Mouse (Mus musculus) heart, adult 18-20 months (tissue): Measurements from ENCODE around the gene Nom1. TPM values are rescaled to one million over a fixed set of nuclear protein-coding genes. Genes with fewer than 3 reads are reported as not detected.

Experiments used
- DNase-seq, 2 experiments: peaks; one replicate each; pipeline ENCODE4 v3.0.0; 2021 to 2022; ENCODE audit warnings: mixed read lengths in 1 of 2
- total RNA-seq, 2 experiments: library from RNA; stranded (reverse); gene quantifications; 2 replicates each; pipeline ENCODE4 v1.2.3; 2021

Gene Nom1
- total RNA-seq, 2 experiments from 2014 or later, result 11.8 to 17.8 TPM

DNA sequence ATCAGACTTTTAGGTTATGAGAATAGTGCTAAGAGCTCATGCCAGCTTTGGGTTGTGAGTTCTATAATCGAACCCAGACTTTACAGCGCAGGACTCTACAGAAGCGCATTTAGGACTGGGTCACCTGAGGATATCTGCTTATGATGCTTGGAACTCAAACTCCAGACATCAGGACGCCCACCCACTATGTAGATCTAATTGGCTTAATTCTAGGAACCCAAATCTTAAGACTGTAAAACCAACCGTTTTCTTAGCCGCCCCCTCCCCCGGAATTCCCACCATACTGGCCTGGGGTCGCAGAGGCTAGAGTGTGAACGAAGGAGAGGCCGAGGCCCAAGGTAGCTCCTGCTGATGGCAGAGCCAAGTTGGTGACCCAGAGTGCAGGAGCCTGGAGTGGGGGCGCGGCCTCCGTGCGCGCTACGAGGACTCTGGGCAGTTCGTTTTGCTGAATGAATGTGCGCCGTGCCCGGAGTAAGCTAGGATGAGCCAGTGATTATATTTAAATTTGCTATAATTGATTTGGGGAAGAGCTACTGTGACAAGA lies 36.5 kb downstream of the Nom1 start:
- DNase-seq, result no peak

- no peak for DNase-seq
Measured at GRCm38 (mm10) chr5:29471396-29471795, 36.9 kb downstream of the Nom1 start.

DNA sequence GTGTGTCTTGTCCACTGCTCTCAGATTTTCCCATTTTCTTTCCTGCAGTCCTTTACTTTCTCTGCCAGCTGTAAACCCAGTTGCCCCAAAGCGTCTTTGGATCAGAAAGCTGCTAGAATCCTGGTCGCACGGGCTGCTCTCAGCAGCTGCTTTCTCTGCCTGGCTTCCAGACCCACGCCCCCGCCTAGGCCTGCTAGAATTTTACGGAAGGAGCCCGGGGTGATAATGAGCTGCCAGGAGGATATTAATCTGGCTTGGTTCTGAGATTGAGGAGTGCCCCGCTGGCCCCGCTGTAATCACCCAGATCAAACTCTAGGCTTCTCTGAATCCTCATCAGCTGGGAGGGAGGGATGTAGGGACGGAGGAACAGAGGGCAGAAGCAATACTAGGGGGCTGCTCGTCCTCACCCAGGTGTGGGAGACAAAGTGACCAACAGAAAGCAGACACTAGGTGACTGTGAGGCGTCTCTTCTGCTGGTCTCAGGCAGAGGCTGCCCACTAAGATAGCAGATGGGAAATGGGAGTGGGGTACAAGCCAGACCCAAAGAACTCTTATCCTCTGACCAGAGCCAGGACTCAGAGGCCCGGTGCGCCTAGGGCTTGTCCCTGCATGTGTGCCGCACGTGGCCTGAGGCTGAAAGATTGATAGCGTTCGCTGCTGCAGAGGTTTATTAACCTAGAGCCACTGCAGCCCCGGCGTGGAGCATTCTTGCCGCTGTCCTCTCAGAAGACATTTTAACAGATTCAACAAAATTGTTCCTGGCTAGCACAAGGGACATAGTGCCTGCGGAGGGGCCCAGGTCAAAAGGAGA lies 37.6 kb downstream of the Nom1 start:
- DNase-seq, result no peak

DNA sequence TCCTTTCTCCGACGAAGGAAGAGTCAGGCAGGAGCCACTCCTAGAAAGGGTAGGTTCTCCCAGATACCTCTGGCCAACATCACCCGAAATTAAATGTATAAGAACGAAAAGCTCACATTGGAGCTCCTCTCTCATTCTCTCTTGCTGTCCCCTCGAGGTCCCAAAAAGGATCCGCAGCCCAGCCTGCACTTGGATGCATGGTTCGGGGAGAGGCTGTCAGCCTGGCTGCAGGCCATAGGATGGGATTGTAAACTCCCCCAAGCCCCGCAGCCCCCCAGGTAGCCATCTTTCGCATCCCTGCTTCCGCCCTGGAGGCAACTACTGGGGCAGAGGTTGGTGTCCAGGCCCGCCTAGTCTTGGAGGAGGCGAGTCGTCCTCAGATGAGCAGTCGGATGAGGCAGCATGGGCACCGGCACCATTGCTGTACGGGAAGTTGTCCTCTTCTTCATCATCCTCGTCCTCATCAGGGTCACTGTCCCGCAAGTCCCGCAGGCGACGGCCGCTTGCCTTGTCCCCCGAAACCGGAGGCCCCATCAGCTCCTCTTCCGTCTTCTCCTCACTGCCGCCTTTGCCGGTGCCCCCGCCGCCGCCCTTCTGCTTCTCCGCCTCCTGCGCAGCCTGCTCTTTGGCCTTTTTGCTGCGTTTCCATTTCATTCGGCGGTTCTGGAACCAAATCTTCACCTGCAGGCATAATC lies 39.2 kb downstream of the Nom1 start:
- no peak for DNase-seq

DNA sequence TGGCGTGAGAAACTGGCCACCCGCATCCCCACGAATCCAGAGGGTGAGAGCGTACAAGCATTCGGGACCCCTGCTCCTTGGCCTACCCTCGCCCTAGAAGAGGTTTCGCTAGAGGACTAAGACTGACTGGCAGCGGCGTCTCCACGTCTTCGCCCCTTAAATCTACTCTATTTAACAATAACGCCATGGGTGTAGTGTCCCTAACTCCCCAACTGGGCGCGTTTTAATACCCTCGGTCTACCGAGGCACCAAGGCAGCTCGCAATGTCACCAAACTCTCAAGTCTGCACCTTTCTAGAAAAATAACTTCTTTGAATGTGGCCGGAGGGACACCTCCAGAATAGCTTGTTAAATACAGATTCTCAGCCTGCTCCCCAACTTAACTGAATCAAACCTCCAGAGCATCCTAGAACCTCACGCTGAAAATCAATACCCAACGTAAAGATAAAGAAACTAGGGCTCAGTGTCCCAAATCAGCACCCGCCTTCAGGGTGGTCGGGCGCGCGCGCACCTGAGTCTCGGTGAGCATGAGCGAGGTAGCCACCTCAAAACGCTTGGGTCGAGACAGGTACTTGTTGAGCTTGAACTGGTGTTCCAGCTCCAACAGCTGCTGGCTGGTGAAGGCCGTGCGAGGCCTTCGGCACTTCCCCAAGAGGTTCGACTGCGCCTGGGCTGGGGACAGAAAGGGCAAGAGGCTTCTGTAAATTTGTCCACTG lies 39.9 kb downstream of the Nom1 start:
- DNase-seq, result no peak

GRCm38 (mm10) chr5:29475041-29475440 lies 40.6 kb downstream of the Nom1 start:
- no peak for DNase-seq

- no peak for DNase-seq
Measured at GRCm38 (mm10) chr5:29475556-29475955, 41.1 kb downstream of the Nom1 start.

DNA sequence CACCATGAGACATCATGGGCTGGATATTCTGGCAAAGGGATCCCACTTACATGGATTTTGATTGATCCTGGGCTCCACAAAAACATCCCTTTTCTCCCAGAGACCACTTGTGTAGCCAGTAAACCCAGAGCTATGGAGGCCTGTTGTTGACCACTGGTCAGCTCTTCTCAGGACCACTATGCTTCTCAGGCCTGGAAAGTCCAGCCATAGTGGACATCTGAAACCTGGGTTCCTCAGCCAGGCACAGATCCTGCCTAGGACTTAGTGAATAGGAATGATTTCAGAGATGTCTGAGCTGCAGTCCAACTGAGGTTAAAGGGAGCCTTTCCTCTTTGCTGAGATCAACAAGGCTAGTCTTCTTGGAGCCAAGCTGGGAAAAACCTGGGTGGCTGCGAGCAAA lies 41.6 kb downstream of the Nom1 start:
- DNase-seq, result no peak

- DNase-seq, result no peak
Measured at GRCm38 (mm10) chr5:29477474-29478207, 43.2 kb downstream of the Nom1 start.

DNA sequence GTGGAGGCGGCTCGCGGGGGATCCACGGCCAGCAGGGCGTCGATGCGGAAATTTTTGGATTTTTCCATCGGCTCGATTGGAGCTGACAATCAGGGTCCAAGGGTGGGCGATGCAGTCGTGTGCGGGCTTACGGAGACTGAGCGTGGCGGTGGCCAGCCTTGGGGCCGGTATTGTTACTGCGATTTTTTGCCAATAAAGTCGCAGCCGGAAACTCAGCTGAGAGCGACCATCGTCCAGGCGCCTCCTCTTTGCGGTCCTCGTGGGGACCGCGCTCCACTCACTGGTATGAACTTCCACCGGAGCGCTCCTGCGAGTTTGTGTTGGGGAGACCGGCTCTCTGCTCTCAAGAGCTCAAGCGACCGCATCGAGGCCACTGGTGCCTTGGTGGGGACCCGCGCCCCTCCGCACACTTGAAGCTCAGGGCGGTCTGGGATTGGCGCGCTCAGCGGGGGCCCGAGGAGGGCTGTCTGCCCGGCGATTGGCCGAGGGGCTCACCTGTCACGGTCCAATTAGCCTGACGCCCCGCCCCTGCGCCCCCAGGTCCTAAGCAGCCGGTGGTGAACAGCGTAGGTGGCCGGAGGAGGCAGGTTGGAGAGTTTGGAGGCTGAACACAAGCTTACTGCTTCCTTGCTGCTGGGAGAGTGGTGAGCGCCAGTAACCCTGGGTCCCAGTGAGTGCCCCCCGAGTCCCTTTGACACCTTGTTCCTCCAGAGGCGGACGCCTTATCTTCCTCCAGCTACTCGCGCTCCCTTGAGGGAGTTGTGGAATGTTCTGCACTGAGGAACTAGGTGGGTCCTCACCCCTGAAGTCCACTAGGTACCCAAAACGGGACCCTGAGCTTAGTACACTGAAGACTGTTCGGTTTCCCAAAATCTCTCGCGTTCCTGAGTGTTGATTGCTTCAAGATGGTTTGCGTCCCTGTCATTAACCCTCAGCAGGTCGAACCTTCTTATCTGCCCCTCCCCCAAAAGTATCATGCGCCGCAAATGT lies 44.0 kb downstream of the Nom1 start, which contains the start of gene Mnx1:
TSS of gene Mnx1 (minus strand) at position 263 of the 990 bp plus-strand sequence.
- DNase-seq, result no peak

GRCm38 (mm10) chr5:29479198-29479593 lies 44.7 kb downstream of the Nom1 start:
- DNase-seq, result peak in 1 of 2 experiments; percentile 30

- no peak for DNase-seq
Measured at GRCm38 (mm10) chr5:29483801-29484200, 49.3 kb downstream of the Nom1 start.

- DNase-seq, result no peak
Measured at GRCm38 (mm10) chr5:29484965-29485940, 50.8 kb downstream of the Nom1 start.

GRCm38 (mm10) chr5:29485941-29486320 lies 51.5 kb downstream of the Nom1 start:
- DNase-seq, result no peak

GRCm38 (mm10) chr5:29487321-29487720 lies 52.9 kb downstream of the Nom1 start:
- no peak for DNase-seq

- no peak for DNase-seq
Measured at GRCm38 (mm10) chr5:29507013-29507412, 72.5 kb downstream of the Nom1 start.
